Mouse (Mus musculus): ENCODE data around the gene Nhs.

The Nhs gene

GRCm38 (mm10) chrX:162159637-162160611, at the start of gene Nhs:
TSS of gene Nhs (minus strand) at chrX:162159730.
- DNase-seq = peak; percentile 85

DNA sequence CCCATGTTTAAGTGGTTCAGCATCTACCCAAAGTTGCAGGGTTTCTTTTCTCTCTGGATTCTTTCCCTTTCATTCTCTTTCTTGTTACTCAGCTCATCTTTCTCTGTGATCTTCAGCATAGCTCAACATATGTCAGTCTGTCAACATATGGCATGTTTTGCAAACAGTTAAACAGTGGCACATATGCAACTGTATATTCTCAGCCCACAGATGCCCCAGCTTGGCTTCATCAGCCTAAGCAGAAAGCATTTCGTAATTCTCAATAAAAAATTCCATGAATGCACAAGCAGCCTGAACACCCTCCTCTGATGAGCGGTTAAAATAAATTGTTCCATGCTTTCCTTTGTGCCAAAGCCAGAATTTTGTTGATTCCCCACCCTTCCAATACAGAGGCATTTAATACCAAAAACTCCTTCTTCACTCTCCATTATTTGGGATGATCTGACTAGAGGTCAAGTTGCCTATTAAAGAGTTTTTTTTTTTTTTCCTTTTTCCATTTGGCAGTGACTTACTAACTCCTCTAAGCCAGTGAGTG, 46.9 kb upstream of the Nhs start:
- no peak for DNase-seq

- DNase-seq = peak; percentile 41
These were observed 540 bp downstream of the Nhs start for GRCm38 (mm10) chrX:162158743-162159636.

GRCm38 (mm10) chrX:162158142-162158541, 1.4 kb downstream of the Nhs start:
- peak; percentile 65 for DNase-seq

DNA sequence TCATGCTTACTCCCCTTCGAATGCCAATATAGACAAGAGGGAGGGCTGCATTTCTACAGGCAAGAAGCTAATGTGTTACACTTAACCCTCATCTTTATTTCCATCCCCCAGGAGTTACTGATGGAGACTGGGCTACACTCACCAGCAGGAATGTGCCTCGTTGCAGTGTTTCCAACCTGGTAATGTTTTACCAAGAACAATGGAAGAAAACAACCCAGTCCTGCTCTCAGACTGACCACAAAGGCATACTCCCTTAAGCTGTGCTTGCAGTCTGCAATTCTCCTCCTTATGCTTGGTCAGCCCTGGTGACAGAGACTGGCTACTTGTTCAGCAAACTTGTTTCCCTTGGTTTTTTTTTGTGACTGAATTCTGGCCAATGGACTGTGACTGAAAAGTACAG, 21.7 kb downstream of the Nhs start:
- peak; percentile 51 for DNase-seq

- DNase-seq = peak; percentile 72
These were observed 46.3 kb downstream of the Nhs start for GRCm38 (mm10) chrX:162113257-162113656.

DNA sequence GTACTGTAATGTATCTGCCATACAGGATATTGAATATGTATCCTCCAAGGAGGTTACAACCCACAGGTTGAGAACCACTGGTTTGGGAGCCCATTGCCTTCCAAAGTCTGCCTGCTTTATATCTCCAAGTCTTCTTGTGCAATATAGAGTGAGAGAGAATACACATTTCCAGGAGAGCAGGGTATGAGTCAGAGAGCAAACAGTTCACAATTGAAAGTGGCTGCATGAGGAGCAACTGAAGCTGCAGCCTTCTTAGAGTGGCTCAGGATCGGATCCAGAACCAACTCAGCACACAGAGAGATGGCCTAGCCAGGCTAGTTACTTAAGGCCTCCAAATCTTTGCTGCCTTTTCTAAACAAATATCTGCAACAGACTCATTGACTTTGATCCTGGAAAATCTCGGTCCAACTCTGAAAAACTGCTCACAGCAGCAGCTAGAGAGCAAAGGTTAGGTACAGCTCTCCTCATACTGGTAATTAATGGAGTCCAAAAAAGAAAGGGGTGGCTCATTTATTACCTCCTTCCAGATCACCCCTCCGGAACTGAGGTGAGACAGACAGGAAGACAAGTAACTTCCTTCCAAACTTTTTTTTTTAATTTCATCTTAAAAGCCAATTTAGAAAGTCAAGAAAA, 56.6 kb downstream of the Nhs start:
- peak; percentile 27 for DNase-seq

DNA sequence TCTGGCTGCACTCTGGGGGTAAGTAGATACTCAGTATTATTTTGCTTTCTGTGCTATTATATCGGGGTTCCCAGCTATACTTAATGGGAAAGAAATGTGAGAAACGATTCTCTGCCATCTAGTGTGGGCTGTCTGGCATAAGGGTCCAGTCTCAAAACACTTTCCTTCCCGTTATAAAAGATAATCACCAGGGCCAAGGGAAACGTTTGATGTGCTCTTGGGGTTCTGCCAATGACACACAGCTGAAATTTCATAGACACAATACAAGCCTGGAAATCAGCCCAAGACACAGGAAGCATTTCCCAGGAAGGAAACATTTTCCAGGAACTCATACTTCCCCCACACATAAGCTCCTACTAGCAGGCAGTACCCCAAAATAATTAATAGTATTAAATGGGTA, 61.2 kb downstream of the Nhs start:
- peak; percentile 50 for DNase-seq

DNA sequence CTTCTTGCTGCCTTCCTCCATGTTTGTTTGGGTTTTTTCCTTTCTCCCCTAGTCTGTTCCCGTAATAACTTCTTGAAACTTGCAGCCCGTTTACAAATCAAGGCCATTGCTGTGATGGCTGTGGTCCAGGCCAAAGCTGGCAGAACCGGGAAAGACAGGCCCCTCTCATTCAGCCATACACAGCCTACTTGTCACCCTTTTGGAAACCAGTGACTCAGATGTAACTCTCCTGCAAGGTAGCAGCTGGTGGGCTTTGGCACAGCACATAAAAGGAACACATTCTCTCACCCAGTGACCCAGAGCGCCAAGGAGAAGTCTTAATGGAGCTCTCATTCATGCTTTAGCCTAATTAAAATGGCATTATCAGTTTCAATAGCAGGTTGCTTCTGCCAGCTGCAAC, 72.2 kb downstream of the Nhs start:
- DNase-seq = no peak

- peak; percentile 30 for DNase-seq
These were observed 73.7 kb downstream of the Nhs start for GRCm38 (mm10) chrX:162085897-162086200.

DNA sequence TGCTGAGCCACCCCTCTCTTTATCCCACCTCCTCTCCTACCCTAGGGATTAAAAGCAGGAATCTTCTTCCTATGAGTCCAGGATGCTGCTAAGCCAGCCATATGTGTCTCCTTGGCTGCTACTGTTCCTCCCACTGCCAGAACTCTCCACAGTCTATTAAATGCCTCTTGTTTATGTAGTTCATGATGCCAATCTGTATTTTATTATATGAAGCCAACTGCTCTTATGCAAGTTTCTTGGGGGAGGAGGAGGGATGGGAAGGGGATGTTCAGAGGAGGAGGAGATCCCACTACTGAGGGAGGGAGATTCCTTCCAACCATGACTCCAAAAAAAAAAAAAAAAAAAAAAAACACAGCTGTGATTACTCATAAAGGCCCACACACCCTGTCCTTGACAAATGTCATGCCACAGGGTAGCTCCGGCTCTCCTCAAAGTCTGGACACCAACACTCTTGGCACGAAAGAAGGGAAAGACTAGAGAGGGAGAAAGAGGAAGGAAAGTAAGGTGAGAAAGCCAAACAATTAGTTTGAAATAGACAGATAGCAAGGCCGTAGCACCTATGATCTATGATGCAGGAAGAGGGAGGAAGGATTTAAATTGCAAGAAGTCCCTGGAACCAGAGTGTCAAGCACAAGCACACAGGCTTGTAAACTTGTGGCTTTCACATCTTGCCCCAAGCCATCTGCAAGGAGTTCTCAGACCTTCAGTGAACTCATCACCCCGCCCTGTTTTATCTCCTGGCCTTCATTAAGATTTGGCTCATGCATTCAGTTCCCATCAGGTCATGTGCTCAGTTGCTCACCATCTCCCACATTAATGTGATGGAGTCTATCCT, 74.3 kb downstream of the Nhs start:
- DNase-seq = no peak

DNA sequence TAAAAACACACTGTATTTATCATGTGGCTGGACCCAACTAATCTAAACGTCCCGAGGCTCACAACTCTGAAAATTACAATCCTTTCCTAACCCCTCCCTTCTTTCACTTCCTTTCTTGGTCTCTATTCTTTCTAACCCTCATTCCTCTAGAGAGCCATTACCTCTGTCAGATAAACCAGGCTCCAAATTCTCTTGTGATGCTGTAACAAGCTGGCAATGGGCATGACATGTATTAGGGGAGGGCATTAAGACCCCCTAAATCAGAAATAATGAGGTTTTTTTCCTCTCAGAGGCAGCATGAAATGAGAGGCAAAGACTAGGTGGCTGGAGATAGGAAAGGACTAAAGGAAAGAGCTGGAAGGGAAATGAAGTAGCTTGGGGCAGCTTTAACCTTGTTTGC, 96.4 kb downstream of the Nhs start:
- DNase-seq = no peak

DNA sequence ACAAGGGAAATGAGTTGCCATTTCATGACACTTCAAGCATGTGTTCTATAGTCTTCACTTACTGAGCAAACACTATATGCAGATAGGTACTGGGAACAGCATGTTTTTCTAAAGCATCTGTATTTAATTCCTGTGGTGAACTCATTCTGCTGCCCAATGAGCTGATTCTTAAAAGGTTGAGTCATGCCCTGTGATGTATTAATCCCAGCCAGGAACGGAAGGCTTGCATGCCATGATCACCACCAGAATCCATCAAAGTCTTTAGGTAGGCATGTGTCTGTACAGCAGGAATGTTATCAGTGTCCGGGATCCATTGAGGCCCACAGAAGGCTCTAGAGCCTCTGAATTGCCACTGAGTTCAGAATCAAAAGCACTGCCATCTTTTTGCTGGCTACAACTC, 103.9 kb downstream of the Nhs start:
- no peak for DNase-seq

DNA sequence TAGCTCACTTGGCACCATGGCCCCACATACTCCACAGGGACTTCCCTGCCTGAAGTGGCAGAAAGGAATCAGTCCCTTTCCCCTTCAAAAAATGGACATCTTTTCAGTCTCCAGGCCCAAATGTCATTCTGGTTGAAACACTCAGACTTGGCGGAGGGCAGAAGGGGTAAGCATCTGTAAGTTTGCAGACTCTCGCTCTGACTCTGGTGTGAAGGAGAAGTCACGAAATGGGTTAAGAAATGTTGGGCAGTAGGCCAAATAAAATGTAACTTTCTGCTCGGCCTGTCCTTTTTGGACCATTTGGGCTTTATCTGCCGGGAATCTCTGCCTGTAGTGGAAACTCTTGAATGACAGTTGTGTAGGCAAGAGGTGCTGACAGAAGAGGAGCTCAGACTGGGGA, 106.0 kb downstream of the Nhs start:
- no peak for DNase-seq

GRCm38 (mm10) chrX:162052534-162052933, 107.0 kb downstream of the Nhs start:
- DNase-seq = no peak

DNA sequence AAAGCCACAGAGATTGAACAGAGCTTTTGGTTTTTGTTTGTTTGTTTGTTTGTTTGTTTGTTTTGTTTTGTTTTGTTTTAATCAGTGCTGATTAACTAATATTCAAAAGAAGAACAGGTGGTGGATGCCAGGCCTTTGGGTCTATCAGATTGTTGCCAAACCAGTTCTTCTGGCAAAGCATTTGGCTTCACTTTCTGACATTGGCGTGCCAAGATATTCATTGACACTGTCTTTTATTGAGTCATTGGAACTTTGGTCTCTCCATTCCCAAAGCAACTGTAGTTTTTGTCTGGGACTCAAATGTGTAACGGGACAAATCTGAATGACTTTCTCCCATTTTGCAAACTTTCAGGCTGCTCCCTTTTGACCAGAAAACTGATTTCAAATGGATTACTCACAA, 109.9 kb downstream of the Nhs start:
- no peak for DNase-seq

DNA sequence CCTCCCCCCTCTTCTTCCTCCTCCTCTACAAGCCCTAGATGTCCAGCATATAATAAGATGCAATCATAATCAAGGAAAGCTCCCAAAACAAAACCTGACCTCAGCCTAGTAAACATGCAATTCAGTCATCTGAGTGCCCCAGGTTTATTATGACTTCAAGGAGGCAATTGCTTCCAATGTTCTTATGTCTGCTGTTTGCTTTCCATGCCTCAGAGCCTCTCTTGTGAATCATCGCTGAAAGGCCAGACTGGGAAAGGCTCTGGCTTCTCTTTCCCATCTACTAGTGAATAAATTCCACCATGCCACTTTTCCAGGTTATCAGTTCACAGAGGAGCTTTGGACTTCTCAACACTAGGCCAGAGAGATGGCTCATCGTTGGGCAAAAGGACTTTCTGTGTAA, 114.0 kb downstream of the Nhs start:
- DNase-seq = no peak

- peak; percentile 4 for DNase-seq
These were observed 115.4 kb downstream of the Nhs start for GRCm38 (mm10) chrX:162044109-162044508.

DNA sequence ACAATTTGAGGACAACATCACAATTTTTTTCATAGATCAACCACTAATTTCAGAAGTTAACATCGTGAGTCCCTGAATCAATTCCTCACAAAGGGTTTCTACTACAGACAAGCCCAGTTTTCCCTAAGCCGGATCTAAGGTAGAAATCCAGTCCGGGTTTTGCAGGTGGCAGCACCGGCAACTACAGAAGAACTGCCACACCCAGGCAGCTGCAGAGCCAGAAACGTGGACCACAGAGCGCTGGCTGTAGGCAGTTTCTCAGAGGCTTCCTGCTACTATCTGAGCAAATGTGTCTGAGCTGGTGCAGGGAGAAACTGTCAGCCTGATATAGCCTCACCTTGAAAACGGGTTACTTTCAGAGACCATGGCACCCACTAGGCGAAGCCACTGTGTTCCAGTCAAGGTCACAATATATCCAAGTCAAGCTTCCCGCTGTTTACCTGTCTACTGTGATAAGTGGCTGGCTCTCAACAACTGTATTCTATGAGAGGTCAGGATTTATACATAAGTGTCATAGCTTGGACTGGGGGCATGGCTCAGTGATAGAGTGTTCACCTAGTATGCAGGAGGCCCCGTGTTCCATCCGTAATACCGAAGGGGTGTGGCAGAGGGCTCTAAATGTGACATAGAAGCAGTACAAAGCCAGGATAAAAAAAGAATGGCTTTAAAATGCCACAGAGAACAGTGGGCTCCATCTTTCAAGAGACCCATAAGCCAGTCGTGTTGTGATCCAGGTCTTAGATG, 134.1 kb downstream of the Nhs start:
- peak; percentile 65 for DNase-seq

DNA sequence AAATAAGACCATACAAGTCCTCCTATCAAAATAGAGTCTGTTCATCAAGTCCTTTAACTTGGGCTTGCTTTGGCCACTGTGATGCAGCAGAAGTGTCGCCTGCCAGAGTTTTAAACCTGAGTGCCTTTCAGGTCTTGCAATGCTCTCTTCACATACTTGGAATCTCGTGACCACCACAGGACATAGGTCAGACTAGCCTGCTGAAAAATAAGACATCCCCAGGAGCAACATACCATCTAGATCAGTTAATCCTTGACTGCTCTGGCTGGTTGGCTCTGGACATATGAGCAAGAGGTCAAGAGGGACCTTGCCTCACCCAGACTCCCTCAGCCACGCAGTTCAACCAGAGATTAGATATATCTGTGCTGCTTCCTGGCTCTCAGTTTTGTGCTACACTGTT, 137.8 kb downstream of the Nhs start:
- DNase-seq = peak; percentile 54

GRCm38 (mm10) chrX:162020039-162020566, 139.4 kb downstream of the Nhs start:
- DNase-seq = no peak
